Mouse (Mus musculus) colon, adult 2 months (tissue): ENCODE data around the gene Olfr122. TPM values are rescaled to one million over a fixed set of nuclear protein-coding genes. Genes with fewer than 3 reads are reported as not detected.

Experiments
- polyA plus RNA-seq: library from polyadenylated mRNA; depleted of rRNA; stranded (reverse); fragments of >200 nt; gene quantifications from 2 replicates; pipeline ENCODE4 v1.2.3, GENCODE M21; 2012; rRNA removed

Olfr122 gene
- not detected in 2 replicates for polyA plus RNA-seq

DNA sequence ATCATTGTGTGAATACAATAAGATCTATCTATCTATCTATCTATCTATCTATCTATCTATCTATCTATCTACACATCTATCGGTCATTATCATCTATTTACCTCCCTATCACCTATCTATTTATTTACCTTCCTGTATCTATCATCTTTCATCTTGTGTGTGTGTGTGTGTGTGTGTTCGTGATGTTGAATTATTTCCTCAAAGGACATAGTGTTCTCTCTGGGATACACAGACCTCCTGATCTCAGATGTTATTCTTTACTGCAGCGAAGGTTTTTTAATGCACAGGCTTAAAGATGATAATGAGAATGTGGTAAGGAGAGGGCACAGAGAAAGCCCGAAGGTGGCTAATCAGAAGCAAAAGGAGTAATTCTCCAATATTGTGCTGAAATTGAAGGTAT is at the start of gene Olfr122:
Olfr122 (plus strand) TSS at position 301 of the 400 bp plus-strand sequence.

DNA sequence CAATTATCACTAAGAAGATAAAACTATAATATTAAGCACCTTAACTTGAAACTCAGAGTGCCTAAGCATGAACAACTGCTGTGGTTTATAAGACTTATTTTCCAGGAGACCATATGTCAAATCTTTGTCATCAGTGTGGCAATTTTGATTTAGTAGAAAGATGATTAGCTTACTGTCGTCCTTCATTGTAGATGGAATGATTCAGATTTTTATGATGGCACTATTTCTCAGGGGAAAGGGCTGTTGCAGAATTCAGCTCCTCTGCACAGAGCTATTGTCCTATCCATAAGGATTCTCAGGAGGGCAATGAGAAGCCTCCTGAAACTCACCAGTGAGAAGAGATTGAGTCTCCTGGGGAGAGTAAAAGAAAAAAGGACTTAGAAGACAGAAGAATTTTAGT is 46.9 kb upstream of the Olfr122 start, which contains the start of gene Olfr120:
Olfr120 (plus strand) TSS at position 301 of the 400 bp plus-strand sequence.

GRCm38 (mm10) chr17:37793229-37793628 is 24.8 kb downstream of the Olfr122 start, which contains the start of gene Olfr123:
TSS of gene Olfr123 (plus strand) at chr17:37793529.

GRCm38 (mm10) chr17:37799588-37799987 is 31.2 kb downstream of the Olfr122 start, which contains the start of gene Olfr124:
TSS of gene Olfr124 (plus strand) at chr17:37799888.

Other genes with a start within 250 kb of the Olfr122 start
- not detected in 2 replicates for gene Olfr112, start 199.2 kb upstream of the Olfr122 start, polyA plus RNA-seq
- gene Olfr113, start 190.9 kb upstream of the Olfr122 start, polyA plus RNA-seq = not detected in 2 replicates
- gene Olfr114, start 175.9 kb upstream of the Olfr122 start, polyA plus RNA-seq = not detected in 2 replicates
- gene Olfr115, start 141.5 kb upstream of the Olfr122 start, polyA plus RNA-seq = not detected in 2 replicates
- gene Olfr116, start 141.4 kb upstream of the Olfr122 start, polyA plus RNA-seq = not detected in 2 replicates
- gene Olfr117, start 104.8 kb upstream of the Olfr122 start, polyA plus RNA-seq = not detected in 2 replicates
- not detected in 2 replicates for gene Olfr118, start 101.6 kb upstream of the Olfr122 start, polyA plus RNA-seq
- not detected in 2 replicates for gene Olfr119, start 72.0 kb upstream of the Olfr122 start, polyA plus RNA-seq
- gene Olfr120, start 46.8 kb upstream of the Olfr122 start, polyA plus RNA-seq = not detected in 2 replicates
- not detected in 2 replicates for gene Olfr121, start 19.8 kb upstream of the Olfr122 start, polyA plus RNA-seq
- not detected in 2 replicates for gene Olfr123, start 24.9 kb downstream of the Olfr122 start, polyA plus RNA-seq
- not detected in 2 replicates for gene Olfr124, start 31.3 kb downstream of the Olfr122 start, polyA plus RNA-seq
- not detected in 2 replicates for gene Olfr125, start 64.3 kb downstream of the Olfr122 start, polyA plus RNA-seq
- not detected in 2 replicates for gene Olfr126, start 78.9 kb downstream of the Olfr122 start, polyA plus RNA-seq
- gene Olfr127, start 131.8 kb downstream of the Olfr122 start, polyA plus RNA-seq = not detected in 2 replicates
- not detected in 2 replicates for gene Olfr128, start 151.9 kb downstream of the Olfr122 start, polyA plus RNA-seq
- gene Olfr761, start 184.5 kb downstream of the Olfr122 start, polyA plus RNA-seq = not detected in 2 replicates